Mouse (Mus musculus): ENCODE data around the gene Slc35f6.

The Slc35f6 gene

DNA sequence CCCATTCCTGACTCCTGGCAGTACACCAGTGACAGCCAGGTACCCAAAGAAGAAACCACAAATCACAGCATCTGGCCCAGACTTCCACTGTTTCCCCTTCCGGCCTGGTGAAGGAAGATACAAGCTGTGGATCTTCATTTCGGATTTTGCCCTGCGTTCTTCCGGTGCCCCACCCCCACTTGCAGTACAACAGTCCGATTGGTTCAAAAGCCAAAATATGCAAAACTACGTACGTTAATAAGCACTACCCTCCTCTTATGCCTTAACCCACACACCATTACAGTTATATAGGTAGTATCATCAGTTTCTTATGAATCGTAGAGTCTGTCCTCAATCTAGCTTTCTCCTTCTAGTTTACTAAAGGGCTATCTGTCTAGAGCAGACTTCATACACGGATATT, 17.6 kb downstream of the Slc35f6 start:
- Histone ChIP-seq H3K4me1 (replicated peaks; ENCODE audit: low read depth, low read length) (peaks cover 30% of the 10 kb centered on the region), H3K9me3 (ENCODE audit: low read length) (peaks cover 27% of the 10 kb centered on the region), H3K27me3 (ENCODE audit: insufficient read depth, low read length) (no peaks in the 10 kb centered on the region), H3K4me3 (replicated peaks; ENCODE audit: low read length) (no peak overlapping the region), H3K36me3 (ENCODE audit: insufficient read depth, low read length) (peaks cover 25% of the 10 kb centered on the region)
- TF ChIP-seq POU5F1 (IDR thresholded peaks at IDR 0.05; ENCODE audit: borderline replicate concordance, low read length) (no peak), CTCF (conservative IDR thresholded peaks at IDR 0.05; ENCODE audit: low read length) (no peak), NANOG (IDR thresholded peaks at IDR 0.05; ENCODE audit: borderline replicate concordance, low read length) (no peak)

DNA sequence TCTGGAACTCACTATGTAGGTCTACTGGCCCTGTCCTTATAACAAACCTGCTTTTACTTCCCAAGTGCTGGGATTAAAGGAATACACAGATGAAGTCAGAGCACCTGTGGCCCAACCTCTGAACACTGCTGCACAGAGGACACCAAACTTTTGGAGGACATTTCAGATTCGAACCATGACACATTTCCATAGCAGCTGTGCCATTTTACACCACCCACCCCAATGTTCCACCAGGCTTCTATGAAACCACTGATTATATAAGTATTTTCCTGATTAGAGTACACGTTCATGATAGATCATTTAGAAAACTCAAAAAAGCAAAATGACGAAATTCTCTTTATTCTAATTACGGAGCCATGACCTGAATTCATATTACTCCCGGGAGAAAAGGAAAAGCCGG, 18.2 kb downstream of the Slc35f6 start:
- peaks cover 31% of the 10 kb centered on the region for H3K4me1 ChIP-seq (replicated peaks; ENCODE audit: low read depth, low read length)
- H3K36me3 ChIP-seq (ENCODE audit: insufficient read depth, low read length) = peaks cover 31% of the 10 kb centered on the region
- H3K4me3 ChIP-seq (replicated peaks; ENCODE audit: low read length) = peak overlapping the region; percentile 98
- H3K9me3 ChIP-seq (ENCODE audit: low read length) = peaks cover 21% of the 10 kb centered on the region
- no peaks in the 10 kb centered on the region for H3K27me3 ChIP-seq (ENCODE audit: insufficient read depth, low read length)
- TF ChIP-seq CTCF (conservative IDR thresholded peaks at IDR 0.05; ENCODE audit: low read length) (no peak), POU5F1 (IDR thresholded peaks at IDR 0.05; ENCODE audit: borderline replicate concordance, low read length) (no peak), NANOG (IDR thresholded peaks at IDR 0.05; ENCODE audit: borderline replicate concordance, low read length) (no peak)

DNA sequence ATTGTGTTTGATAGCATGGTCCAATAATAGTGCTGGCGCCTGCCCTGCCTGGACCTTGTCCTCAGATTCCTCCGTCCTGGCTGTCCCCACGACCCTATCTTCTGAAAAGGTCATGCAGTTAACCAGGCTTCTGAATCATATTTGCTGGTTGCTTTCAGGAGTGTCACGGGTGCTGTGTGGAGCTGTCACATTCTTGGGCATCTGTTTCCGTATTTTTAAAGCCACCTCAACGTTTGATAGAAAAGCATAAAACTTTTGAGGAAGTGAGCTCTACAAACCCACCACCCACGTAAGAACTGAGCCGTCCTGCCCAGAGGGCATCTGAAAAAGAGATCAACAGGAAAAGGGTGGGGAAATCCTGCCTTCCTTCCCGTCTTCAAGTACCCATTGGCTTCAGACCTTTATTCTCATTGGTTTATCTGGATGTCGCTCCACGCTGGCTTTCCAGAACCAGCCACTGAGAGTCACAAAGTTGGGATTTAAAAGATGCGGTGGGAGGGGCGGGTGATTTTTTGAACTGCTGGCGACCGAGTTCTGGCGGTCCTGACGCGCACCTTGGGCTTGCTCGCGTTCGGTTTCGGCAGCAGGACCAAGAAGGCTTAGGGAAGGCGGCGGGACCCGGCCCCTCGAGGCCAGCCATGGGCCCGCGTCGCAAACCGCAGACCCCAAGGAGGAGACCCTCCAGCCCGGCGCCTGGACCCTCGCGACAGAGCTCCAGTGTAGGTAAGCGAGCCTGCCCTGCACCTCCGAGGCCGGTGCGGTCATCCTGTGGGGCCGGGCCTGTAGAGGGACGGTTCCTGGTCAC, 18.9 kb downstream of the Slc35f6 start, which contains the start of gene Cenpa:
Gene Cenpa, plus strand, starts transcription at position 387 of the 805 bp plus-strand sequence.
- Histone ChIP-seq H3K4me3 (replicated peaks; ENCODE audit: low read length) (peak within 1 kb of the TSS; percentile 98), H3K4me1 (replicated peaks; ENCODE audit: low read depth, low read length) (peaks cover 34% of the 10 kb centered on the region), H3K27me3 (ENCODE audit: insufficient read depth, low read length) (no peaks in the 10 kb centered on the region), H3K36me3 (ENCODE audit: insufficient read depth, low read length) (peaks cover 37% of the 10 kb centered on the region), H3K9me3 (ENCODE audit: low read length) (peaks cover 15% of the 10 kb centered on the region)
- TF ChIP-seq CTCF (conservative IDR thresholded peaks at IDR 0.05; ENCODE audit: low read length) = no peak
- TF ChIP-seq POU5F1 (IDR thresholded peaks at IDR 0.05; ENCODE audit: borderline replicate concordance, low read length) = no peak
- TF ChIP-seq NANOG (IDR thresholded peaks at IDR 0.05; ENCODE audit: borderline replicate concordance, low read length) = no peak

DNA sequence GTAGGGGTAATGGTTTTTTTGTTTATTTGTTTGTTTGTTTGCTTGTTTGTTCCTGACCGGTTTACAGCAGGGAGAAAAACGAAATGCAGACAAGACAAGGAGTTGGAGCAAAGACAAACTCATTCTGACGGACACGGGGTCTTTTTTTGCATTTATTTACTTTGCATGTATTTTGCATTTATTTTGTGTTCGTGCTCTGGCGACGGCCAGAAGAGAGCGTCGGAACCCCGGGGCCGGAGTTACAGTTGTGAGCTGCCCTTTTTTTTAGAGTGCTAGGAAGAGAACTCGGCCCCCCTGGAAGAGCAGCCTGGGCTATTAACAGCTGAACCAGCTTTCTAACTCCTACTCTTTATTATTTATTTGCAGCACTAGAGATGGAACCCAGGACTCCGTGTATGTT, 19.5 kb downstream of the Slc35f6 start:
- Histone ChIP-seq H3K4me3 (replicated peaks; ENCODE audit: low read length) (peak overlapping the region; percentile 98), H3K4me1 (replicated peaks; ENCODE audit: low read depth, low read length) (peaks cover 40% of the 10 kb centered on the region), H3K36me3 (ENCODE audit: insufficient read depth, low read length) (peaks cover 44% of the 10 kb centered on the region), H3K9me3 (ENCODE audit: low read length) (peaks cover 9% of the 10 kb centered on the region), H3K27me3 (ENCODE audit: insufficient read depth, low read length) (no peaks in the 10 kb centered on the region)
- TF ChIP-seq CTCF (conservative IDR thresholded peaks at IDR 0.05; ENCODE audit: low read length) = no peak
- TF ChIP-seq NANOG (IDR thresholded peaks at IDR 0.05; ENCODE audit: borderline replicate concordance, low read length) = no peak
- no peak for TF ChIP-seq POU5F1 (IDR thresholded peaks at IDR 0.05; ENCODE audit: borderline replicate concordance, low read length)

DNA sequence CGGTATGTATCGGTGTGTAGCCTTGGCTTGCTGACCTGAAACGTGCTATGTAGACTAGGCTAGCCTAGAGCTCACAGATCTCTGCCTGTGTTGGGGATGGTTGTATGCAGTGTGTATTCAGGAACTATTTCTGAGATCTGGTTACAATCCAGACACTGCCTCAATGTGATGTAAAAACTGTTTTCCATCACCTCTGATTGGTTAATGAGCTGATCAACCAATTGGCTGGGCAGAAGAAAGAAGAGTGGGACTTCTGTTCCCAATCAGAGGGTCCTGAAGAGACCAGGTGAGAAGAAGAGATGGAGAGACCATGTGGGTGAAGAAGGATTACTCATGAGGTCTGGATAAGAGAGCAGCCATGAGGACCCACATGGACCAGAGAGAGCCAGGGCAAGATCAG, 20.0 kb downstream of the Slc35f6 start:
- Histone ChIP-seq H3K4me3 (replicated peaks; ENCODE audit: low read length) (peak overlapping the region; percentile 98), H3K36me3 (ENCODE audit: insufficient read depth, low read length) (peaks cover 48% of the 10 kb centered on the region), H3K4me1 (replicated peaks; ENCODE audit: low read depth, low read length) (peaks cover 44% of the 10 kb centered on the region), H3K9me3 (ENCODE audit: low read length) (peaks cover 4% of the 10 kb centered on the region; the same call in 1 of the 2 replicates), H3K27me3 (ENCODE audit: insufficient read depth, low read length) (no peaks in the 10 kb centered on the region)
- no peak for TF ChIP-seq POU5F1 (IDR thresholded peaks at IDR 0.05; ENCODE audit: borderline replicate concordance, low read length)
- TF ChIP-seq CTCF (conservative IDR thresholded peaks at IDR 0.05; ENCODE audit: low read length) = no peak
- no peak for TF ChIP-seq NANOG (IDR thresholded peaks at IDR 0.05; ENCODE audit: borderline replicate concordance, low read length)

DNA sequence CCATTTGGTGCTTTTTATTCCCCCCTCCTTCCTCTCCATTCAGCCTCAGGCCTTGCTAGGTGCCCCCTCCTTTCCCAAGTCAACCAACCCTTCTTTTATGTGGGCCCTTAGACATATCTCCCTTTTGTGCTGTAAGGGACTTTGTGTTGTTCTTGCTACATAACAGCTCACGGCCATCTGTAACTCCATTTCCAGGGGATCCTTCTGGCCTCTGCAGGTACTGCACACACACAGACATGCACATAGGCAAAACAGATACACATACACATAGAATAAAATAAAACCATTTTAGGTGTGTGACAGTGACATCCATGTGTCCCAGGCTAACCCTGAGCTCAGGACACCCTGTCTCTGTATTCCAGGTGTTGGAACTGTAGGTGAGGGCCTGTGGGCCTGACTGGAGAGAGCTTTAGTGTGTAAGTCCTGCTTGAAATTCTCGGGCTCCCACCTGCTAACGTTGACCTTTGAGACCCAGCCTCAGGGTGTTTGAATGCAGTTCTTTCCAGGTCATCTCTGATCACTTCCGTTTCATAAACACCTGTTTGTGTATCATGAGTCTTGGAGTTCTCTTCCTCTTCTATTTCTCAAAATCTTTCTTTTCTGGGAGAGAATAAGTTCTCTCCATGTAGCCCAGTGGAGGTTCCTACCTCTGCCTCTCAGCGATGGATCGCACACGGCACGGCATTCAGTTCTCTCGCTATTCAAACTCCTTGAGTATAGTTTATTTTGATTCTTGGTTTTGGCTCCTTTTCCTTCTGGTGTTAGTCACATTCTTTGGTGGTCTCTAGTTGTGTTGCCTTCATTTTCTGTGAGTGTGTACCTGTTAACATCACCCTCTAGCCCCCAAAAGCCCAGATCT, 21.1 kb downstream of the Slc35f6 start:
- Histone ChIP-seq H3K27me3 (ENCODE audit: insufficient read depth, low read length) (no peaks in the 10 kb centered on the region), H3K36me3 (ENCODE audit: insufficient read depth, low read length) (peaks cover 60% of the 10 kb centered on the region), H3K9me3 (ENCODE audit: low read length) (no peaks in the 10 kb centered on the region), H3K4me1 (replicated peaks; ENCODE audit: low read depth, low read length) (peaks cover 49% of the 10 kb centered on the region), H3K4me3 (replicated peaks; ENCODE audit: low read length) (peak overlapping the region; percentile 98)
- TF ChIP-seq CTCF (conservative IDR thresholded peaks at IDR 0.05; ENCODE audit: low read length) = no peak
- no peak for TF ChIP-seq NANOG (IDR thresholded peaks at IDR 0.05; ENCODE audit: borderline replicate concordance, low read length)
- no peak for TF ChIP-seq POU5F1 (IDR thresholded peaks at IDR 0.05; ENCODE audit: borderline replicate concordance, low read length)

DNA sequence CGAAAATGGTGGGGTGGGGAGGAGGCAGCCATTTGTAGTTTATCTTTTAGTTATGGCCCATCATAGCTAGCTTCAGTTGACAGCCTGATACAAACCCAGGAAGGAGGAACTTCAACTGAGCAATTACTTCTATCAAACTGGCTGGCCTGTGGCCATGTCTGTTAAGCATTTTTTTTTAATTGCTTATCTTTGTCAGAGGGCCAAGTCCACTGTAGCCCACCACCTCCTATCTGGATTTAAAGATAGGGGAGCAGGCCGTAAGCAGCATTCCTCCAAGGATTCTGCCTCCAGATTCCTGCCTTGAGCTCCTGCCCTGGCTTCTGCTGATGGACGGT, 21.7 kb downstream of the Slc35f6 start:
- peaks cover 66% of the 10 kb centered on the region for H3K36me3 ChIP-seq (ENCODE audit: insufficient read depth, low read length)
- H3K4me1 ChIP-seq (replicated peaks; ENCODE audit: low read depth, low read length) = peaks cover 49% of the 10 kb centered on the region
- TF ChIP-seq NANOG (IDR thresholded peaks at IDR 0.05; ENCODE audit: borderline replicate concordance, low read length) (no peak), CTCF (conservative IDR thresholded peaks at IDR 0.05; ENCODE audit: low read length) (no peak), POU5F1 (IDR thresholded peaks at IDR 0.05; ENCODE audit: borderline replicate concordance, low read length) (no peak)
- H3K9me3 ChIP-seq (ENCODE audit: low read length) = no peaks in the 10 kb centered on the region
- H3K27me3 ChIP-seq (ENCODE audit: insufficient read depth, low read length) = no peaks in the 10 kb centered on the region
- peak overlapping the region; percentile 37; the same call in 1 of the 2 replicates for H3K4me3 ChIP-seq (replicated peaks; ENCODE audit: low read length)

DNA sequence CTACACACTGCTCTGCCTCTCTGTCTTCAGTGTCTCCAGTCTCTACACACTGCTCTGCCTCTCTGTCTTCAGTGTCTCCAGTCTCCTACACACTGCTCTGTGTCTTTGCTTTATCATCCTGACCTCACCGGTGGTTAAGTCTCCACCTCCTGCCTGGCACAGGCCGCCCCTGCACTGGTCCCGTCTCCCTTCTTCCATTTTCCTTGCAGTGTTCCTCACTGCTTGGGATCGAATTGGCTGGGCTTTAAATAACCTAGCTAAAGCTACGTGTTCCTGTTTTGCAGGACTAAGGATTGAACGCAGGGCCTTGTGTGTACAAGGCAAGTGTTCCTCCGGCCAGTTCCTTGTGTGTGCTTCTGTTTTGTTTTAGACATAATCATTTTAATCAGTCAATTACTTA, 22.4 kb downstream of the Slc35f6 start:
- no peak overlapping the region for H3K4me3 ChIP-seq (replicated peaks; ENCODE audit: low read length)
- H3K4me1 ChIP-seq (replicated peaks; ENCODE audit: low read depth, low read length) = peaks cover 49% of the 10 kb centered on the region
- TF ChIP-seq CTCF (conservative IDR thresholded peaks at IDR 0.05; ENCODE audit: low read length) = no peak
- TF ChIP-seq POU5F1 (IDR thresholded peaks at IDR 0.05; ENCODE audit: borderline replicate concordance, low read length) = no peak
- TF ChIP-seq NANOG (IDR thresholded peaks at IDR 0.05; ENCODE audit: borderline replicate concordance, low read length) = no peak
- H3K9me3 ChIP-seq (ENCODE audit: low read length) = no peaks in the 10 kb centered on the region
- H3K36me3 ChIP-seq (ENCODE audit: insufficient read depth, low read length) = peaks cover 71% of the 10 kb centered on the region
- no peaks in the 10 kb centered on the region for H3K27me3 ChIP-seq (ENCODE audit: insufficient read depth, low read length)
